10 mouse cellular contexts compared by ENCODE assay signal in the genomic region with DNA sequence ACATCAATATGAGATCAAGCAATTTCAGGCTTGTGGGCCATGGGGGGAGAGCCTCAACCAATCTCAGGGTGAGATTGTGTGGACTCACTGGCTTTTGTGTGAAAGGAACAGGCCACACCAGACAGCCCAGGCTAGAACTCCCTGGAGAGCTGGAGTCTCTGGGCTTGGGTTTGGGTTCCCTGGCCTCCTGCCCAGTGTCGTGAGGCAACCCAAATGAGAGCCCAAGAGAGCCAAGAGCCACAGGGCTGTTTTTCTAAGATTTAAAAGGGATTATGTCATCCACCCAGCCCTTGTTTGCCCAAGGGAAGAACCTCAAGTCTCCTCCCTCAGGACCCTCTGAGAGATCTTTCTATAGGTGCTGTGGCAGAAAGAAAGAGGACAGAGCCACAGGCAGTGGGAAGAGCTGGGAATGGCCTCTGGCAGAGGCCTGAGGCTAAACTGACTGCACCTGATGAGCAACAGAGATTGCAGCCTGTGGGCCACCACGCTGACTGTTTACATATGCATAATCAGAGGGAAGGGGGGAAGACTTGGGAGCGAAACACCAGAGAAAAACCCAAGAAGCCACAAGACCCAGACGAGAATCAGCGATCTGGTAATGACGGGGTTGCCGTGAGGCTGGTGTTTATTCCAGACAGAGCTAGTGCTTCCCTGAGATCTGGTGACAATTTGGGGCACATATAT.
DNase-seq lines count a peak whose midpoint lies in the region; ATAC-seq lines count a peak whose summit lies in the region.
"Had no signal": no experiment of that assay in that cellular context is flagged by ENCODE, and none has a peak within 500 bp of the region (broad histone marks: within the 10 kb centered on the region; RNA-seq: fewer than 3 reads in every experiment).

No protein-coding gene starts in this region.

- ATAC-seq in heart, embryonic 11.5 days (replicated peaks; ENCODE audit: insufficient number of reproducible peaks, low FRiP score, low TSS enrichment) = no peak
- ATAC-seq in hindbrain, embryonic 14.5 days (ENCODE audit: low FRiP score) = no peak
- ATAC-seq: forebrain, embryonic 15.5 days had no signal

- H3K9ac ChIP-seq in heart, embryonic 11.5 days (ENCODE audit: low read depth, low read length) = no peak overlapping the region
- H3K9ac ChIP-seq in hindbrain, embryonic 14.5 days = no peak overlapping the region
- H3K9ac ChIP-seq: forebrain, embryonic 15.5 days; liver, embryonic 14.5 days had no signal

- H3K9me3 ChIP-seq in heart, embryonic 11.5 days (replicated peaks; ENCODE audit: control insufficient read depth, low read length) = no peaks in the 10 kb centered on the region
- H3K9me3 ChIP-seq in hindbrain, embryonic 14.5 days (ENCODE audit: control insufficient read depth, low read length) = no peaks in the 10 kb centered on the region
- H3K9me3 ChIP-seq: forebrain, embryonic 15.5 days had no signal

- H3K27me3 ChIP-seq in heart, embryonic 11.5 days (ENCODE audit: control insufficient read depth, insufficient read depth, low read length) = no peaks in the 10 kb centered on the region
- no peaks in the 10 kb centered on the region for H3K27me3 ChIP-seq in hindbrain, embryonic 14.5 days (ENCODE audit: control insufficient read depth, insufficient read depth, low read length)
- H3K27me3 ChIP-seq: forebrain, embryonic 15.5 days had no signal

- no peak overlapping the region for H3K4me3 ChIP-seq in heart, embryonic 11.5 days (ENCODE audit: low read depth, low read length)
- no peak overlapping the region for H3K4me3 ChIP-seq in hindbrain, embryonic 14.5 days (replicated peaks; ENCODE audit: low read length)
- H3K4me3 ChIP-seq: forebrain, embryonic 15.5 days had no signal

- H3K4me1 ChIP-seq in heart, embryonic 11.5 days (ENCODE audit: control insufficient read depth, insufficient read depth, low read length) = 0 out of 2 replicates have a peak, but pooled peaks cover 12% of the 10 kb centered on the region
- no peaks in the 10 kb centered on the region for H3K4me1 ChIP-seq in hindbrain, embryonic 14.5 days (replicated peaks; ENCODE audit: control insufficient read depth, insufficient read depth, low read length)
- H3K4me1 ChIP-seq: forebrain, embryonic 15.5 days had no signal

- H3K27ac ChIP-seq in heart, embryonic 11.5 days (ENCODE audit: low read depth, low read length) = no peak overlapping the region
- no peak overlapping the region for H3K27ac ChIP-seq in hindbrain, embryonic 14.5 days
- H3K27ac ChIP-seq: forebrain, embryonic 15.5 days; liver, embryonic 14.5 days had no signal

- WGBS in heart, embryonic 11.5 days (ENCODE audit: insufficient replicate concordance) = 50% methylated on average over 7 of the region's 7 CpGs
- 68% methylated on average over 7 of the region's 7 CpGs for WGBS in hindbrain, embryonic 14.5 days

- H3K4me2 ChIP-seq in heart, embryonic 11.5 days = no peak overlapping the region
- H3K4me2 ChIP-seq in hindbrain, embryonic 14.5 days (replicated peaks) = no peak overlapping the region
- H3K4me2 ChIP-seq: forebrain, embryonic 15.5 days had no signal

- no peaks in the 10 kb centered on the region for H3K36me3 ChIP-seq in heart, embryonic 11.5 days (ENCODE audit: control insufficient read depth, insufficient read depth, low read length)
- H3K36me3 ChIP-seq in hindbrain, embryonic 14.5 days (replicated peaks; ENCODE audit: control insufficient read depth, insufficient read depth) = no peaks in the 10 kb centered on the region
- H3K36me3 ChIP-seq: forebrain, embryonic 15.5 days had no signal

- peak; percentile 43 to 58 for DNase-seq in heart, adult 18-20 months
- peak; percentile 14 for DNase-seq in adrenal gland, adult 8-10 months
- DNase-seq in heart, adult 9 months (ENCODE audit: low spot score in 2 of 2) = peak; percentile 25 to 38
- DNase-seq in lung, postnatal 14 days = peak; percentile 54
- no peak for DNase-seq in thymus, adult 18-20 months
- no peak for DNase-seq in left cerebral cortex, adult 18-20 months (ENCODE audit: low spot score in 2 of 2)
- DNase-seq in hindbrain, embryonic 14.5 days (ENCODE audit: low spot score) = no peak

Comparison
In these comparisons a context has a peak if more than half of its experiments do, and no peak if none do; other contexts are left out.
1. DNase-seq: peak in heart, adult 18-20 months (2 of 2), adrenal gland, adult 8-10 months (single experiment), heart, adult 9 months (2 of 2) and lung, postnatal 14 days (single experiment); none in thymus, adult 18-20 months (0 of 2), left cerebral cortex, adult 18-20 months (0 of 2) and hindbrain, embryonic 14.5 days (single experiment).